Mouse (Mus musculus) brain, embryonic 14.5 days (tissue): Measurements from ENCODE around the gene Ankrd31.

ENCODE experiments used
- CTCF ChIP-seq: fragments of 200-500 bp; IDR thresholded peaks from 2 replicates; pipeline ENCODE4 v1.5.1; 2012; ENCODE audit warnings: inconsistent platforms, mild to moderate bottlenecking, moderate library complexity, borderline replicate concordance; ENCODE audit not compliant: insufficient read depth, insufficient read length; ENCODE audit errors: extremely low read depth
- POLR2A ChIP-seq: fragments of 200-500 bp; IDR thresholded peaks from 2 replicates; pipeline ENCODE4 v1.6.1; 2012; ENCODE audit warnings: mild to moderate bottlenecking, inconsistent platforms, borderline replicate concordance; ENCODE audit not compliant: poor library complexity, insufficient read depth, insufficient read length, severe bottlenecking; ENCODE audit errors: extremely low read depth

DNA sequence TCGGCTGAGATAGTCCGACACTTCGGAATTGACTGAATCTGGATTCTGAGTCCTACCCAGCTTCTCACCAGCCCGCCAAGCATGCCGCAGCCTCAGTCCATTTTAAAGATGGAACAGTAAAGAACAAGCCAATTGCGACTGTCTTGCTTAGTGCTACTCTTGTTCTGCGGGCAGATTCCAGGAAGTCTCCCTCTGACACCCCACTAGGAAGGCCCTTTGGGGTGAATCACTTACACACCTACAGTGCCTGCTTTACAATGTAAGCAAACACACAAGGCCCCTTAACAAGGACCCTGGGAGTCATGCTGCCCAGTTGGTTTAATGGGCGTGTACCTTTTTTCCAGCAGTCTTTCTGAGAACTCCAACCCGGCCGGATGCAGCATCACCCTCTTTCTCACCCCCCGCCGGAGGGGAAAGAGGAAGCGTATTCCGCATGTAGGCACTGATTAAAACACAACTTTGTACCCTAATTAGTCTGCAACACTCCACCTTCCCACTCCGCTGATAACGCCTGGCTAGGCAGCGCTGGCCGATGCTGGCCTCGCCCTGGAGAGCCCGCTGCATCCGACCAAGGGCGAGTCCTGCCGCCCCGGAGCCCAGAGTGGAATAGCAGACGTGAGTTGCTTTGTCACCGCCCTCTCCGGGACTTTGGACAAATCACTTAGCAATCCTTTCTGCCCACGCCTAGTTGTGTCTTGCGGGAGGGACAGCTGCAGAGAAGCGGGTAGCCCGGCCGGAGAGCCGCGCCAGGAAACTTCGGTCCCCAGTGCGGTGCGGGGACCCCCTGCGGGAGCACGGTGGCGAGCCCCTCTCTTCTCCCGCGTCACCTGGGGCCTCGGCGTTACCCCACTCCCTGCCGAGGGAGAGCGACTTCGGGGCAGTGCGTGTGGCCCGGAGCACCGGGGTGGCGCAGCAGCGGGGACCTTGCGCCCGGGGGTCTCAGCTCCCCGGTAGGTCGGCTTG, 176.2 kb downstream of the Ankrd31 start, which contains the start of gene Gcnt4:
- no peak for TF ChIP-seq CTCF
- no peak for TF ChIP-seq POLR2A
